Mouse (Mus musculus) bone marrow, adult 2 months (tissue): Measurements from ENCODE around the gene Zbtb16.

Source experiments
- CTCF ChIP-seq: fragments of 200-500 bp; IDR thresholded peaks from 2 replicates; pipeline ENCODE4 v1.5.1; 2011; ENCODE audit warnings: low read length, control low read depth; ENCODE audit not compliant: control insufficient read depth, insufficient read depth
- POLR2A ChIP-seq: fragments of 200-500 bp; IDR thresholded peaks from 2 replicates; pipeline ENCODE4 v1.6.1; 2011; ENCODE audit warnings: low read depth, mild to moderate bottlenecking, control low read depth, low read length, borderline replicate concordance; ENCODE audit not compliant: control insufficient read depth

- TF ChIP-seq POLR2A (no peak), CTCF (no peak)
These were observed 87.8 kb downstream of the Zbtb16 start for GRCm38 (mm10) chr9:48748216-48748615.
